Mouse (Mus musculus) liver, embryonic 14.5 days (tissue): ENCODE measurements at regions not wholly inside any gene's neighbourhood (a gene's known extent, or its start where the extent isn't known, plus 50 kb on each side); places are given as distances from the start of the nearest gene placed in this dataset.

ENCODE experiments used
- CTCF ChIP-seq: IDR thresholded peaks from 2 replicates; pipeline ENCODE4 v1.5.1; 2016; ENCODE audit warnings: antibody characterized with exemption, low read depth, control low read depth
- EP300 ChIP-seq: IDR thresholded peaks from 2 replicates; pipeline ENCODE4 v1.6.1; 2016; ENCODE audit warnings: antibody characterized with exemption, low read depth

DNA sequence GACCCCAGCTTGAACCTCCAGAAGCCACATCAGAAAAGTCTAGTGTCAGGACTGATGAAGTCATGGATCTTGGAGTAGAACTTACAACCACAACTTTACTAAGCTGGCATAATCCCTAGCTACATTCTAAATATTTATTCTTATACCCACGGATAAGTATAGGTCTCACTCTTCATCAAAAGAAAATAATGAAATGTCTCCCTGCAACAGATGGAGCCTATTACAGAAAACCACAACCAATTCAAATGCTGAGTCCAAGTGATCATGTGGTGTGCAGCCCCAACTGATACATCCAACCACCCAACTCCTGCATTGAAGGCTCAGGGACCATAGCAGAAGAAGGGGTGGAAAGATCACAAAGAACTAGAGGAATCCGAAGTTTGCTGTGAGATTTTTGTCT is 137.8 kb downstream of the Srek1 start:
- TF ChIP-seq CTCF (no peak), EP300 (no peak)
